Mouse (Mus musculus) MEL (cell line): ENCODE data around the gene Vwce. TPM values are rescaled to one million over a fixed set of nuclear protein-coding genes. Genes with fewer than 3 reads are reported as not detected.

Experiments
- DNase-seq: peaks from one replicate; pipeline ENCODE4 v3.0.0; 2011; ENCODE audit warnings: low read depth, low spot score
- H3K27ac ChIP-seq: 2 replicates; pipeline ENCODE4 v1.5.1; 2012; ENCODE audit warnings: low read depth, mild to moderate bottlenecking, control low read depth, low read length, moderate library complexity; ENCODE audit not compliant: control insufficient read depth
- H3K27me3 ChIP-seq, 2 experiments: fragments of 150-350 bp in 1 of 2; sonication (generic) in 1 of 2; 2 replicates each; pipeline ENCODE4 v1.6.1; 2012; ENCODE audit warnings: low read length in 2 of 2, mild to moderate bottlenecking in 2 of 2, improper control_type of control experiment in 1 of 2, moderate library complexity in 1 of 2; ENCODE audit not compliant: insufficient read depth in 2 of 2, control insufficient read depth in 1 of 2
- H3K36me3 ChIP-seq, 2 experiments: 2 replicates each; pipeline ENCODE4 v1.6.1; 2012 to 2014; ENCODE audit warnings: low read length in 2 of 2, improper control_type of control experiment in 1 of 2, inconsistent platforms in 1 of 2, mild to moderate bottlenecking in 1 of 2; ENCODE audit not compliant: insufficient read depth in 2 of 2, control insufficient read depth in 1 of 2
- H3K4me1 ChIP-seq, 2 experiments: fragments of 150-350 bp in 1 of 2; sonication (generic) in 1 of 2; 2 replicates each; pipeline ENCODE4 v1.6.1; 2012; ENCODE audit warnings: low read length in 2 of 2, improper control_type of control experiment in 1 of 2, mild to moderate bottlenecking in 1 of 2; ENCODE audit not compliant: insufficient read depth in 2 of 2, control insufficient read depth in 1 of 2
- H3K4me3 ChIP-seq, 2 experiments: fragments of 150-350 bp in 1 of 2; sonication (generic) in 1 of 2; 2 replicates each; pipeline ENCODE4 v1.5.1; 2012; ENCODE audit warnings: low read depth in 2 of 2, low read length in 2 of 2, mild to moderate bottlenecking in 2 of 2, moderate library complexity in 2 of 2, control low read depth in 1 of 2, improper control_type of control experiment in 1 of 2; ENCODE audit not compliant: control insufficient read depth in 1 of 2, insufficient read depth in 1 of 2
- H3K79me2 ChIP-seq: 2 replicates; pipeline ENCODE4 v1.6.1; 2012; ENCODE audit warnings: mild to moderate bottlenecking, low read length, moderate library complexity; ENCODE audit not compliant: control insufficient read depth, poor library complexity, insufficient read depth
- H3K9ac ChIP-seq: 2 replicates; pipeline ENCODE4 v1.6.1; 2012; ENCODE audit warnings: low read depth, mild to moderate bottlenecking, control low read depth, low read length, moderate library complexity; ENCODE audit not compliant: control insufficient read depth, poor library complexity, severe bottlenecking
- H3K9me3 ChIP-seq: fragments of 150-350 bp; sonication (generic); replicated peaks from 2 replicates; pipeline ENCODE4 v1.6.1; 2012; ENCODE audit warnings: mild to moderate bottlenecking, low read length, improper control_type of control experiment, moderate library complexity; ENCODE audit not compliant: insufficient read depth
- BHLHE40 ChIP-seq: IDR thresholded peaks from 2 replicates; pipeline ENCODE4 v1.6.1; 2012; ENCODE audit warnings: low read depth, mild to moderate bottlenecking, inconsistent platforms, low read length, improper control_type of control experiment, borderline replicate concordance
- CHD2 ChIP-seq: IDR thresholded peaks from 2 replicates; pipeline ENCODE4 v1.6.1; 2011; ENCODE audit warnings: low read length, improper control_type of control experiment
- ELF1 ChIP-seq: IDR thresholded peaks from 2 replicates; pipeline ENCODE4 v1.6.1; 2014; ENCODE audit warnings: low read depth, mild to moderate bottlenecking, inconsistent platforms, low read length, improper control_type of control experiment, moderate library complexity
- EP300 ChIP-seq, 2 experiments: IDR thresholded peaks; 2 replicates each; pipeline ENCODE4 v1.6.1; 2011; ENCODE audit warnings: improper control_type of control experiment in 2 of 2, low read length in 2 of 2, low read depth in 1 of 2, mild to moderate bottlenecking in 1 of 2
- ETS1 ChIP-seq: IDR thresholded peaks from 2 replicates; pipeline ENCODE4 v1.6.1; 2012; ENCODE audit warnings: low read depth, mild to moderate bottlenecking, inconsistent platforms, low read length, improper control_type of control experiment, moderate library complexity
- GABPA ChIP-seq: IDR thresholded peaks from 2 replicates; pipeline ENCODE4 v1.6.1; 2012; ENCODE audit warnings: low read depth, mild to moderate bottlenecking, inconsistent platforms, low read length, improper control_type of control experiment, moderate library complexity
- GATA1 ChIP-seq: IDR thresholded peaks from 2 replicates; pipeline ENCODE4 v1.6.1; 2011; ENCODE audit warnings: low read depth, low read length, improper control_type of control experiment
- MAX ChIP-seq: IDR thresholded peaks from 2 replicates; pipeline ENCODE4 v1.6.1; 2011; ENCODE audit warnings: low read length, improper control_type of control experiment
- MYC ChIP-seq: IDR thresholded peaks from 2 replicates; pipeline ENCODE4 v1.6.1; 2011; ENCODE audit warnings: low read depth, mild to moderate bottlenecking, low read length, improper control_type of control experiment, moderate library complexity
- NELFE ChIP-seq: IDR thresholded peaks from 2 replicates; pipeline ENCODE4 v1.6.1; 2011; ENCODE audit warnings: low read depth, low read length, improper control_type of control experiment
- NRF1 ChIP-seq: IDR thresholded peaks from 2 replicates; pipeline ENCODE4 v1.6.1; 2014; ENCODE audit warnings: low read depth, mild to moderate bottlenecking, inconsistent platforms, low read length, improper control_type of control experiment, moderate library complexity; ENCODE audit not compliant: poor library complexity, insufficient read depth, severe bottlenecking
- POLR2AphosphoS2 ChIP-seq: IDR thresholded peaks from 2 replicates; pipeline ENCODE4 v1.6.1; 2011; ENCODE audit warnings: low read length, improper control_type of control experiment
- POLR2AphosphoS5 ChIP-seq: IDR thresholded peaks from 2 replicates; pipeline ENCODE4 v1.6.1; 2012; ENCODE audit warnings: low read depth, borderline replicate concordance, mild to moderate bottlenecking, inconsistent platforms, low read length, moderate library complexity, mixed read lengths
- RAD21 ChIP-seq: IDR thresholded peaks from 2 replicates; pipeline ENCODE4 v1.6.1; 2011; ENCODE audit warnings: mild to moderate bottlenecking, low read depth, low read length, improper control_type of control experiment
- SIN3A ChIP-seq: IDR thresholded peaks from 2 replicates; pipeline ENCODE4 v1.6.1; 2012; ENCODE audit warnings: low read length, improper control_type of control experiment, inconsistent platforms
- SMC3 ChIP-seq: IDR thresholded peaks from 2 replicates; pipeline ENCODE4 v1.6.1; 2011; ENCODE audit warnings: low read depth, low read length, improper control_type of control experiment
- TBP ChIP-seq: IDR thresholded peaks from 2 replicates; pipeline ENCODE4 v1.8.0; 2011; ENCODE audit warnings: low read depth, low read length, improper control_type of control experiment
- TCF12 ChIP-seq: IDR thresholded peaks from 2 replicates; pipeline ENCODE4 v1.6.1; 2014; ENCODE audit warnings: low read depth, mild to moderate bottlenecking, inconsistent platforms, low read length, improper control_type of control experiment, moderate library complexity
- UBTF ChIP-seq: IDR thresholded peaks from 2 replicates; pipeline ENCODE4 v1.6.1; 2012; ENCODE audit warnings: low read depth, mild to moderate bottlenecking, inconsistent platforms, low read length, improper control_type of control experiment, moderate library complexity, borderline replicate concordance; ENCODE audit not compliant: insufficient read depth
- ZC3H11A ChIP-seq: IDR thresholded peaks from 2 replicates; pipeline ENCODE4 v1.6.1; 2012; ENCODE audit warnings: low read depth, mild to moderate bottlenecking, inconsistent platforms, low read length, improper control_type of control experiment
- ZMIZ1 ChIP-seq: IDR thresholded peaks from 2 replicates; pipeline ENCODE4 v1.6.1; 2012; ENCODE audit warnings: low read depth, mild to moderate bottlenecking, inconsistent platforms, low read length, improper control_type of control experiment, moderate library complexity
- ZNF384 ChIP-seq: IDR thresholded peaks from 2 replicates; pipeline ENCODE4 v1.6.1; 2012; ENCODE audit warnings: low read depth, mild to moderate bottlenecking, inconsistent platforms, low read length, improper control_type of control experiment
- polyA plus RNA-seq, 2 experiments: library from polyadenylated mRNA; stranded (reverse) in 1 of 2; unstranded in 1 of 2; fragments of >175 nt in 1 of 2; fragments of >200 nt in 1 of 2; gene quantifications; 2 replicates each; pipeline versions ENCODE4 v1.2.1 to v1.2.4; 2012; ENCODE audit warnings: low replicate concordance in 2 of 2, low read depth in 1 of 2; ENCODE audit not compliant: insufficient read length in 2 of 2, insufficient read depth in 1 of 2, missing spikeins in 1 of 2
- total RNA-seq: library from RNA; depleted of rRNA; stranded (reverse); fragments of 300-350 nt; gene quantifications from 2 replicates; pipeline ENCODE4 v1.2.3, GENCODE M21; 2012

The Vwce gene
- total and polyA plus RNA-seq, 3 experiments, result 0.04 to 666 (median 1.8) TPM

DNA sequence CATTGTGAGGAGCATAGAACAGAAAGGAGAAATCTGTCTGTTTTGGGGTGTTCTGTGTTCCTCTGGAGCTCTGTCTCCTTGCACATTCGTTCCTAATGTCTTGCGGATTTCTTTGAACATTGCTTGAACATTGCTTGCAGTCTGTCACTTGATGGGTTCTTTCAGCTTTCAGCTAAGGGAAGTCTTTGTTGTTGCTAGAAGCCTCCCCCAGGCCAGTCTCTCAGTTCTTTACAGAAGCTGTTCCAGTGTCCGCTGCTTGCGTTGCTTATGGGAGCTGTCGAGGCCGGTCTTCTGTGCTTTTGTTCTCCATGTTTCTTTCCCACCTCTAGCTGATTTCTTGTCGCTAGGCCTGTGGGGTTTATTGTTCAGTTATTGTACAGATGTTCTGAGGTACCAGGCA is 61.8 kb downstream of the Vwce start:
- Histone ChIP-seq H3K79me2 (peaks cover 4% of the 10 kb centered on the region), H3K36me3 (peaks cover 0 to 7% of the 10 kb centered on the region in 2 experiments; a peak in 2 of 4 replicates), H3K9ac (no peak overlapping the region)
- TF ChIP-seq RAD21, result no peak
- no peak for TF ChIP-seq ZC3H11A
- TF ChIP-seq NELFE, result no peak
- no peak for TF ChIP-seq TBP
- TF ChIP-seq UBTF, result no peak
- TF ChIP-seq BHLHE40, result no peak
- TF ChIP-seq SMC3, result no peak
- no peak for TF ChIP-seq MAX
- TF ChIP-seq ZNF384, result no peak
- TF ChIP-seq CHD2, result no peak
- TF ChIP-seq ZMIZ1, result no peak
- TF ChIP-seq POLR2AphosphoS2, result no peak
- TF ChIP-seq ETS1, result no peak
- TF ChIP-seq GABPA, result no peak
- TF ChIP-seq POLR2AphosphoS5, result no peak
- TF ChIP-seq MYC, result no peak
- no peak for TF ChIP-seq SIN3A
- TF ChIP-seq ELF1, result no peak
- no peak for TF ChIP-seq GATA1
- TF ChIP-seq NRF1, result no peak
- TF ChIP-seq, all 39 proteins: peak for 0
- H3K27me3 ChIP-seq, result no peaks in the 10 kb centered on the region
- no peak overlapping the region for H3K4me3 ChIP-seq
- H3K4me1 ChIP-seq, result peaks cover 2 to 15% of the 10 kb centered on the region in 2 experiments; a peak in 3 of 4 replicates
- H3K9me3 ChIP-seq, result no peaks in the 10 kb centered on the region
- no peak overlapping the region for H3K27ac ChIP-seq
- no peak for DNase-seq

DNA sequence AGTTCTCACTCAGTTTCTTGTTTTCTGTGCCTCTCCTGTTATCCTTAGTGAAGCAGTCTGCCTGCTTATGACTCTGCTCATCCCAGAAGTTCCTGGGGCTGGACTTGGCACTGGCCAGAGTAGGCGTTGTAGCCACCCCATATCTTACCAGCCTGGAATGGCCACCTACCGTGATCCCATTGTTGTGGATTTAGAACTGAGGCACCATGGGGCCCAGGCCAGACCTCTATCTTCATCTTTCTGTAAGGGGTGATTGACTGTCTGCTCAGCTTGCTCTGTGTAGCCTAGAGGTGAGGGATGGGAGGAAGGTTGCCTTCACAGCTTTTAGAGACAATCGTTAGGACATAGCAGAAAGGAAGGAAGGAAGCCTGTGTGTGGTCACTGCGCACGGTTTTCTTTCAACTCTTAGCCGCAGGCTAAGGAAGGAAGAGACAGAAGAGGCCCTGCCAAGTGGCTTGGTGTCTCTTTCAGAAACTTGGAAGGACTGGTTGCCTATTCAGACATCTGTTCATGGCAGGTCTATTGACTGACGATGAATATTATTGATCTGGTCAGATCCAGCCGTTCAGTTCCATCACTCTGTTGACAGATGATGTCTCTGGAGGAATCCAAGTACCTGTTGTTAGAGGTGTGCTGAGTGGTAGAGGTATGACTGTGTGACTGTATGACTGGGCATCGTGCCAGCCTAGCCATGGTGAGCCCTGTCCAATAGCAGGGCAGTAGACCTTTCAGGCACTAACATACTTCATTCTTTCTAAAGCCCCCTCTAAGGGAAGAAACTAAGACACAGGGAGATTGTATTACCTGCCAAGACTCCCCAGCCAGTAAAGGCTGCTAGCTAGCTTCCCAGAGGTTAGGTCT is 64.3 kb downstream of the Vwce start:
- TF ChIP-seq TCF12 (no peak), EP300 (IDR thresholded peaks at IDR 0.05; ENCODE audit: low read depth in 1 of 2, low read length in 2 of 2) (no peak)
- H3K27ac ChIP-seq, result no peak overlapping the region
- no peak overlapping the region for H3K9ac ChIP-seq
- H3K36me3 ChIP-seq, result no peaks in the 10 kb centered on the region; a peak in 1 of 4 replicates
- no peaks in the 10 kb centered on the region for H3K27me3 ChIP-seq
- no peaks in the 10 kb centered on the region for H3K4me1 ChIP-seq
- no peaks in the 10 kb centered on the region; the same call in none of the 2 replicates for H3K79me2 ChIP-seq
- H3K4me3 ChIP-seq, result no peak overlapping the region
- DNase-seq, result no peak
- no peaks in the 10 kb centered on the region for H3K9me3 ChIP-seq
